Mouse (Mus musculus) hindbrain, embryonic 14.5 days (tissue): ENCODE measurements around the gene Hist2h2ab. TPM values are rescaled to one million over a fixed set of nuclear protein-coding genes. Genes with fewer than 3 reads are reported as not detected.
"Not testable (repeated sequence)": the region's sequence is repeated elsewhere in the genome, so short reads cannot be mapped to it uniquely, and the experiment has no call there.

Experiments used
- ATAC-seq: fragments of 200-750 bp; cut with Nextera tagmentation; 2 replicates; pipeline ENCODE4 v1.8.0; 2017; ENCODE audit warnings: moderate number of reproducible peaks, mild to moderate bottlenecking, moderate TSS enrichment, moderate library complexity; ENCODE audit not compliant: low FRiP score
- DNase-seq: peaks from one replicate; pipeline ENCODE4 v3.0.0-alpha.2; 2015; ENCODE audit warnings: low spot score
- H3K27ac ChIP-seq: fragments of 300-500 bp; sonication (generic); 2 replicates; pipeline ENCODE4 v1.5.1; 2014; ENCODE audit warnings: mild to moderate bottlenecking, moderate library complexity
- H3K27me3 ChIP-seq: fragments of 300-500 bp; sonication (generic); 2 replicates; pipeline ENCODE4 v1.6.1; 2014; ENCODE audit warnings: mild to moderate bottlenecking, low read length, mixed read lengths; ENCODE audit not compliant: control insufficient read depth, insufficient read depth
- H3K36me3 ChIP-seq: fragments of 300-500 bp; sonication (generic); replicated peaks from 2 replicates; pipeline ENCODE4 v1.6.1; 2014; ENCODE audit not compliant: control insufficient read depth, insufficient read depth
- H3K4me1 ChIP-seq: fragments of 300-500 bp; sonication (generic); replicated peaks from 2 replicates; pipeline ENCODE4 v1.6.1; 2014; ENCODE audit warnings: antibody characterized with exemption, low read length, mixed read lengths; ENCODE audit not compliant: control insufficient read depth, insufficient read depth
- H3K4me2 ChIP-seq: fragments of 300-500 bp; sonication (generic); replicated peaks from 2 replicates; pipeline ENCODE4 v1.6.1; 2014; ENCODE audit warnings: mild to moderate bottlenecking, moderate library complexity
- H3K4me3 ChIP-seq: fragments of 300-500 bp; sonication (generic); replicated peaks from 2 replicates; pipeline ENCODE4 v1.5.1; 2014; ENCODE audit warnings: mild to moderate bottlenecking, low read length
- H3K9ac ChIP-seq: fragments of 300-500 bp; sonication (generic); 2 replicates; pipeline ENCODE4 v1.6.1; 2014
- H3K9me3 ChIP-seq: fragments of 300-500 bp; sonication (generic); 2 replicates; pipeline ENCODE4 v1.6.1; 2016; ENCODE audit warnings: low read length; ENCODE audit not compliant: control insufficient read depth
- WGBS: fragments of 180-500 bp; shearing (Covaris S2); extraction: QIAGEN DNeasy Blood & Tissue Kit; methylation state at CpG from one replicate; pipeline ENCODE4 v1.1.7; 2014; 5-methylcytosine and 5-hydroxymethylcytosine counted together
- polyA plus RNA-seq: library from polyadenylated mRNA; unstranded; fragments of >200 nt; fragmentation: Nextera tagmentation; extraction: Ambion mirVana; gene quantifications from 2 replicates; pipeline ENCODE4 v1.2.1, GENCODE M21; 2014

Gene Hist2h2ab
- polyA plus RNA-seq, 1 experiment from 2014 or later, result not detected

- H3K27ac ChIP-seq, result peak overlapping the region; percentile 96
Measured at GRCm38 (mm10) chr3:96219191-96219641, 449 bp upstream of the Hist2h2ab start.

DNA sequence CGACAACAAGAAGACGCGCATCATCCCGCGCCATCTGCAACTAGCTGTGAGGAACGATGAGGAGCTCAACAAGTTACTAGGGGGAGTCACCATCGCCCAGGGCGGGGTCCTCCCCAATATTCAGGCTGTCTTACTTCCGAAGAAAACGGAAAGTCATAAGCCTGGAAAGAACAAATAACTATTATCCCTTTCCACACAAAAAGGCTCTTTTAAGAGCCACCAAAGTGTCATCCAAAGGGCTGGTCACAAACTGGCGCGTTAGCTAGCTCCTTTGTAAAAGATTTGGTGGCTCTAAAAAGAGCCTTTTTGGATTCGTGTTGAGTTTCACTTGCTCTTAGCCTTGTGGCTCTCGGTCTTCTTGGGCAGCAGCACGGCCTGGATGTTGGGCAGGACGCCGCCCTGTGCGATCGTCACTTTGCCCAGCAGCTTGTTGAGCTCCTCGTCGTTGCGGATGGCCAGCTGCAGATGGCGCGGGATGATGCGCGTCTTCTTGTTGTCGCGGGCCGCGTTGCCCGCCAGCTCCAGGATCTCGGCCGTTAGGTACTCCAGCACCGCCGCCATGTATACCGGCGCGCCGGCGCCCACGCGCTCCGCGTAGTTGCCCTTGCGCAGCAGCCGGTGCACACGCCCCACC is 583 bp downstream of the Hist2h2ab start:
- under 1% methylated on average over 29 of the region's 47 CpGs for WGBS
- peaks cover 29% of the 10 kb centered on the region for H3K4me1 ChIP-seq
- H3K9me3 ChIP-seq, H3K36me3 ChIP-seq, H3K27me3 ChIP-seq: not testable (repeated sequence)
- DNase-seq (peak; percentile 32), ATAC-seq (0 out of 2 replicates have a peak, but pooled peaks have one; percentile 5)
- H3K9ac ChIP-seq, result peak overlapping the region; percentile 78
- H3K27ac ChIP-seq, result peak overlapping the region; percentile 96
- H3K4me2 ChIP-seq, result peak overlapping the region; percentile 89
- H3K4me3 ChIP-seq, result peak overlapping the region; percentile 54

More at GRCm38 (mm10) chr3:96219191-96219641, 449 bp upstream of the Hist2h2ab start:
- H3K4me3 ChIP-seq, result peak overlapping the region; percentile 54
- no peaks in the 10 kb centered on the region for H3K9me3 ChIP-seq
- ATAC-seq, result peak; percentile 15; the same call in 1 of the 2 replicates
- H3K36me3 ChIP-seq, result no peaks in the 10 kb centered on the region
- WGBS, result under 1% methylated on average over 12 of the region's 12 CpGs
- H3K27me3 ChIP-seq, result no peaks in the 10 kb centered on the region
- peak overlapping the region; percentile 78 for H3K9ac ChIP-seq
- H3K4me1 ChIP-seq, result peaks cover 29% of the 10 kb centered on the region
- H3K4me2 ChIP-seq, result peak overlapping the region; percentile 89
- DNase-seq, result no peak

GRCm38 (mm10) chr3:96220765-96221639 is 1.3 kb downstream of the Hist2h2ab start, which contains the start of the genes Hist2h2ac and Hist2h2be:
Gene Hist2h2ac (minus strand): TSS chr3:96220880.
Gene Hist2h2be (plus strand): TSS chr3:96221119.
- ATAC-seq, result peak; percentile 81
- H3K27ac ChIP-seq, result peak within 1 kb of the TSS; percentile 96

DNA sequence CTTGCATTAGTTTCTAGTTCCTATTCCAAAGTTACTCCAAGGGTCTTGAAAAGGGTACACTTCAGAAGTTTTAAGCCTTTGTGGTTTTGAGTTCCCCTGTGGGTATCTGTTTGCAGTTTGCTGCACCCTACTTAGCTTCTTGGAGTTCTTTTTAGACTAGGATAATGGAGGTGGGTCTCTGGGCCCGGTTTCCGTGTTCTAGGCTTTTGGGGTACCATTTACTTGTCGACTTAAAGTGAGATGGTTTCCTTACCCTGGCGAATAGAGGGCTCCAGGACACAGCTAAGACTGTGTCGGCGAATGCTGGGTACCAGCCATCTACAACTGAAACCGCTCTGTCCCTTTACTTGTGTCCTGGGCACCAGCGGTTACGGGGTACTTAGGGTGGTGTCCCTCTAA is 2.0 kb downstream of the Hist2h2ab start:
- Histone ChIP-seq H3K9me3 (no peaks in the 10 kb centered on the region), H3K36me3 (no peaks in the 10 kb centered on the region), H3K27ac (peak overlapping the region; percentile 96), H3K4me2 (peak overlapping the region; percentile 89), H3K9ac (peak overlapping the region; percentile 78), H3K27me3 (no peaks in the 10 kb centered on the region), H3K4me1 (peaks cover 29% of the 10 kb centered on the region), H3K4me3 (peak overlapping the region; percentile 54)
- ATAC-seq (no peak), DNase-seq (no peak)
- 14% methylated on average over 9 of the region's 9 CpGs for WGBS

More at GRCm38 (mm10) chr3:96220765-96221639, 1.3 kb downstream of the Hist2h2ab start, which contains the start of the genes Hist2h2ac and Hist2h2be:
- Histone ChIP-seq H3K27me3 (no peaks in the 10 kb centered on the region), H3K4me1 (peaks cover 29% of the 10 kb centered on the region), H3K4me2 (peak within 1 kb of the TSS; percentile 89), H3K36me3 (no peaks in the 10 kb centered on the region), H3K4me3 (peak within 1 kb of the TSS; percentile 54), H3K9me3 (no peaks in the 10 kb centered on the region), H3K9ac (peak within 1 kb of the TSS; percentile 78)
- WGBS, result under 1% methylated on average over 43 of the region's 43 CpGs
- peak; percentile 80 for DNase-seq

- ATAC-seq (no peak), DNase-seq (no peak)
- H3K27me3 ChIP-seq, result no peaks in the 10 kb centered on the region
- H3K4me2 ChIP-seq, result peak overlapping the region; percentile 89; the same call in 1 of the 2 replicates
- H3K9me3 ChIP-seq, result no peaks in the 10 kb centered on the region
- 93% methylated on average over 4 of the region's 4 CpGs for WGBS
- H3K4me1 ChIP-seq, result peaks cover 29% of the 10 kb centered on the region
- no peaks in the 10 kb centered on the region for H3K36me3 ChIP-seq
- no peak overlapping the region for H3K27ac ChIP-seq
- no peak overlapping the region for H3K9ac ChIP-seq
- no peak overlapping the region for H3K4me3 ChIP-seq
Measured at GRCm38 (mm10) chr3:96222774-96223173, 3.1 kb downstream of the Hist2h2ab start.

- Histone ChIP-seq H3K36me3 (no peaks in the 10 kb centered on the region), H3K27me3 (no peaks in the 10 kb centered on the region), H3K9ac (no peak overlapping the region), H3K9me3 (no peaks in the 10 kb centered on the region), H3K27ac (no peak overlapping the region), H3K4me2 (no peak overlapping the region), H3K4me3 (no peak overlapping the region), H3K4me1 (peaks cover 21% of the 10 kb centered on the region)
- 15% methylated on average over 2 of the region's 2 CpGs for WGBS
- ATAC-seq (no peak), DNase-seq (no peak)
Measured at GRCm38 (mm10) chr3:96225421-96225820, 5.8 kb downstream of the Hist2h2ab start.

GRCm38 (mm10) chr3:96226695-96227648 is 7.3 kb downstream of the Hist2h2ab start:
- WGBS, result 76% methylated on average over 8 of the region's 8 CpGs
- Histone ChIP-seq H3K4me2 (no peak overlapping the region), H3K9ac (no peak overlapping the region), H3K27me3 (no peaks in the 10 kb centered on the region), H3K27ac (no peak overlapping the region), H3K4me3 (no peak overlapping the region), H3K4me1 (peaks cover 11% of the 10 kb centered on the region), H3K9me3 (no peaks in the 10 kb centered on the region), H3K36me3 (no peaks in the 10 kb centered on the region)
- DNase-seq, result no peak
- no peak for ATAC-seq

DNA sequence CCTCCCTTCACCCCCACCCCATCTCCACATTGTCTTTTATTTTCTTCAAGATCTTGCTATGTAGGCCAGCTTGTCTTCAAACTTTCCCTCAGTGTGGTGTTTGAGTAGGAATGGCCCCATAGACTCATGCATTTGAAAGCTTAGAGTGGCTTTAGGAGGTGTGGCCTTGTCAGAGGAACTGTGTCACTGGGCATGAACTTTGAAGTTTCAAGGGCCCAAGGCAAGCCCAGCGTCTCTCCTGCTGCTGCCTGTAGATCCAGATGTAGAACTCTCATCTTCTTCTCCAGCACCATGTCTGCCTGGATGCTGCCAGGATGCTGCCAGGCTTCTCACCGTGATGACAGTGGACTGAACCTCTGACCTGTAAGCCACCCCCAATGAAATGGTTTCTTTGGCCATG is 9.2 kb downstream of the Hist2h2ab start:
- no peaks in the 10 kb centered on the region for H3K36me3 ChIP-seq
- no peak overlapping the region for H3K4me3 ChIP-seq
- no peaks in the 10 kb centered on the region for H3K9me3 ChIP-seq
- no peaks in the 10 kb centered on the region for H3K4me1 ChIP-seq
- WGBS, result 78% methylated on average over 2 of the region's 2 CpGs
- no peak overlapping the region for H3K27ac ChIP-seq
- H3K27me3 ChIP-seq, result no peaks in the 10 kb centered on the region
- H3K9ac ChIP-seq, result no peak overlapping the region
- H3K4me2 ChIP-seq, result no peak overlapping the region
- ATAC-seq, result no peak
- DNase-seq, result no peak
